Mouse (Mus musculus): Measurements from ENCODE around the gene Cebpe. TPM values are rescaled to one million over a fixed set of nuclear protein-coding genes. Genes with fewer than 3 reads are reported as not detected.
A peak's percentile ranks its signal among the peaks of the same experiment; 100 is the strongest.

Cebpe gene
- 1.2 and 4.9 TPM in 2 replicates for total RNA-seq (2017)

DNA sequence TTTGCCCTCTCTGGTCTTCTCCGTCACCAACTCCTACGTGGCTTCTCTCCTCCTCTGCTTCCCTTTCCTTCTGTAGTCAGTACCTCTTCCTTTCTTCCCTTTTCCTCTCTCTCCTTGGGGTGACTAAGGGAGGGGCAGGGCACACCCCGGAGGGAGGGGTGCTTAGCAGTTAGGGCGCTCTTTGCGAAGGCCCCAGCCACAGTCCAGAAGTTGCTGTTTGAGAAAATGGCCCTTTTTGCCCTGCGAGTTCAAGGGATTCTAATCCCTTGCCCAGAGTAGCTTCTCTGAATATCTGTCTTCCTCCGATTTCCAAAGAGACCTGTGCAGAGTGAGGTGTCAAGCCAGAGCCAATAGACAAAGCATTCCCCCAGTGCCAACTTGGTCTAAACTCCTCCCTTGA, at the start of gene Cebpe:
TSS of gene Cebpe (minus strand) at position 101 of the 400 bp plus-strand sequence.
- ATAC-seq (replicated peaks; ENCODE audit: low read depth, poor library complexity, severe bottlenecking): no peak

DNA sequence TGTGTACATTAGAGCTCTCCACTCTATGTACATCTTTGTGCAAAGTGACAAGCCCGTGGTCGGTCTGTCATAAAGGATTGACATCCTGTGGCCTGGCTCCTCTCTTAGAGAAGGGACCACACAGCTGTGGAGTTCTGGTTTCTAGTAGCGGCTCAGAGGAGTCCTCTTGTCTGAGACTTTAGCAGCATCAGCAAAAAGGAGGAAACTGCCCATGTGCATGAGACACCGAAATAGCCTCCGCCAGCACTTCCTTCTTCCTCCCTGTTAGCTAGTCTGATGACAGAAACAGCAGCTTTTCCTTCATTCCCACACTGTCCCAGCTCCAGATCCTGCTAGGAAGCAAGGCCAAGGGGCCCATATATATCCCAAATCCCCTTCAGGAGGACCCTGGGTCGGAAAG, 44.4 kb upstream of the Cebpe start:
- ATAC-seq (replicated peaks; ENCODE audit: low read depth, poor library complexity, severe bottlenecking): peak; percentile 67

DNA sequence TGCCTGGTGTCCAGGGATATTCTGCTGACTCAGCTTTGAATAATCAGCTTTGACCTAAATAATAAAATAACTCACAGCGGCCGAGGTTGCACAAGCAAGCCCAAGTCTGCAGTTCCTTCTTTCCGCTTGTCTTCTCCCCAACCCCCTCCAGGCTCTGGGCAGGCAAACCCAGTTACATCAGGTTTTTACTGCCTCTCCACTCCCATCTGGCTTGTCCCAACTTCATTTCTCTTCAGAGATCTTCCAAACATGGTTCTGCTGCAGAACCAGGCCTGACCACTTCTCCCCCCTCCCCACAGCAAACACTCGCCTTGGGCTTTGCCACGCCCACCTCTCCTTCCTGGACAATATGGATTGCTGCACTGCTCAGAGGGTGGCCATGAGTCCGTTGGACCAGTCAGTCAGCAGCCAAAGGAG, 42.6 kb upstream of the Cebpe start:
- peak; percentile 75 for ATAC-seq (replicated peaks; ENCODE audit: low read depth, poor library complexity, severe bottlenecking)

DNA sequence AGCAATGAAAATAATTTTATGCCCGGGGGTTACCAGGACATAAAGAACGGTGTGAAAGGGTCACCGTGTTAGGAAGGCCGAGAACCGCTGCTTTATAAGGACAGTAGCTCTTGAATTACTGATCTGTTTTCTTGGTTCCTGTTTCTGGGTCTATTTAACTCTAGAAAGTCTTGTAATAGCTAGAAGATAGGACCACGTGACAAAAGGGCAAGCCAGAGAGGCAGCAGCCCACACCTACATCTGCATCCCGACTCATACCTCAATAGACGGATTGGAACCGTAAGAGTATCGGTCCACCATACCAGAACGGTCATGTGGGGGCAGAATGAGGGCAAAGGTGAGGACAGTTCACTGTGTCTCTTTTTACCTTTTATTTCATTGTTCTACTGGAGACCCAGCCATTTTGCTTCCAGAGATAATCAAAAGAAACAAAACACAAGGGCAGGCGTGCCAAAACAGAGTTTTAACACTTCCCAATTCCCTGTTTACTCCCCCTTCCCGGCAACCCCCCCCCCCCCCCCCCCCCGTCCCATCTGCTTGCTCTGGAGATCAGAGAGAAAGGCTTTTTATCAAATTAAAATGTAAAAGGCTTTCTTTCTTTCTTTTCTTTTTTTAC, 42.1 kb upstream of the Cebpe start:
- no peak for ATAC-seq (replicated peaks; ENCODE audit: low read depth, poor library complexity, severe bottlenecking)

DNA sequence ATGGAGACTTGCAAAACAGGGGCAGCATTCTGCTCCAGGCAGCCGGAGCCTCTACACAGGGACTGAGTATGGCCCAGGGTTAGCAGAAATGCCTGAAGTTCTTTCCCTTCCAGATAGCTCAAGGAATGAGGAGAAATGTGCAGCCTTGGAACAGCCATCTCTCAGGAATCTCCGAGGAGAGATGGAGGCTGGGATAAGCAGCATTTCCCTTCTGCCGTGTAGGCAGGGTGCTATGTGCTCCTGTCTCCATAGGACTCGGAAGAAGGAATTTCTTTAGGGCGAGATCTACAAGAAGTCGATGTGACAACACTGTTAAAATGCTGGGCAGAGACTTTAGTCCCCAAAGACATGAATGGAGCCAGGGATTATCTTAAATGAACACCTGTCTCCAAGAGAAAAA, 41.0 kb upstream of the Cebpe start:
- no peak for ATAC-seq (replicated peaks; ENCODE audit: low read depth, poor library complexity, severe bottlenecking)

DNA sequence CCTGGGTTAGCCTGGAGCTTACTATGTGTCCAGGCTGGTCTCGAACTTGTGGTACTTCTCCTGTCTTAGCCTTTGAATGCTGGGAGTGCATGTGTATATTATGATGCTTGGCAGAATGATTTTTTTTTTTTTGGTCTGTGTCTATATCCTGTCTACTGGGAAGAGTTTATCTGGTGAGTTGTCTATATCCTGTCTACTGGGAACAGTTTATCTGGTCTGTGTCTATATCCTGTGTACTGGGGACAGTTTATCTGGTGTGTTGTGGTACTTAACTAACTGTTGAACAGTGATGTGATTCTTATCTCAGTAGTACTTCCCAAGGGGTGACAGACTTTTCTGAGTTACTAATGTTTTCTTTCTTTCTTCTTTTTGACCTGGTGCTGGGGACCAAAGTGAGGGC, 39.8 kb upstream of the Cebpe start:
- ATAC-seq (replicated peaks; ENCODE audit: low read depth, poor library complexity, severe bottlenecking): no peak

DNA sequence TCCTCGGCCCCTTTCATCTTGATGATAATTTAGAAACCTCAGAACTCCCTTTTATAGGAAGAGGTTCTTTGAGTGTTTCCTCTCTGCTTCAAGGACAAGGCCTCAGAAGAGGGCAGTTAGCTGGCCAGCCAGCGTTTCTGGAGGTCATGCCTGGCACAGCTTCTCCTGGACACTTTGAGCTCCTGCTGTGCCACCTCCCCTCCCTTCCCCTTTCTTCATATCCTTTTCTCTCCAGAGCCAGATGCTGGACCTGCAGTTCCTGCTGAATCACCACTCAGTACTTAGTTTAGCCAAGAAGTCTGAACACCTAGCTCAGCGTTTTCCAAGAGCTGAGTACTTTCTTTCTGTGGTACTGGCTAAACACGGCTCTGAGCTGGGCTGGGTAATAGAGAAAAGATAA, 37.3 kb upstream of the Cebpe start:
- 0 out of 2 replicates have a peak, but pooled peaks have one; percentile 29 for ATAC-seq (replicated peaks; ENCODE audit: low read depth, poor library complexity, severe bottlenecking)

DNA sequence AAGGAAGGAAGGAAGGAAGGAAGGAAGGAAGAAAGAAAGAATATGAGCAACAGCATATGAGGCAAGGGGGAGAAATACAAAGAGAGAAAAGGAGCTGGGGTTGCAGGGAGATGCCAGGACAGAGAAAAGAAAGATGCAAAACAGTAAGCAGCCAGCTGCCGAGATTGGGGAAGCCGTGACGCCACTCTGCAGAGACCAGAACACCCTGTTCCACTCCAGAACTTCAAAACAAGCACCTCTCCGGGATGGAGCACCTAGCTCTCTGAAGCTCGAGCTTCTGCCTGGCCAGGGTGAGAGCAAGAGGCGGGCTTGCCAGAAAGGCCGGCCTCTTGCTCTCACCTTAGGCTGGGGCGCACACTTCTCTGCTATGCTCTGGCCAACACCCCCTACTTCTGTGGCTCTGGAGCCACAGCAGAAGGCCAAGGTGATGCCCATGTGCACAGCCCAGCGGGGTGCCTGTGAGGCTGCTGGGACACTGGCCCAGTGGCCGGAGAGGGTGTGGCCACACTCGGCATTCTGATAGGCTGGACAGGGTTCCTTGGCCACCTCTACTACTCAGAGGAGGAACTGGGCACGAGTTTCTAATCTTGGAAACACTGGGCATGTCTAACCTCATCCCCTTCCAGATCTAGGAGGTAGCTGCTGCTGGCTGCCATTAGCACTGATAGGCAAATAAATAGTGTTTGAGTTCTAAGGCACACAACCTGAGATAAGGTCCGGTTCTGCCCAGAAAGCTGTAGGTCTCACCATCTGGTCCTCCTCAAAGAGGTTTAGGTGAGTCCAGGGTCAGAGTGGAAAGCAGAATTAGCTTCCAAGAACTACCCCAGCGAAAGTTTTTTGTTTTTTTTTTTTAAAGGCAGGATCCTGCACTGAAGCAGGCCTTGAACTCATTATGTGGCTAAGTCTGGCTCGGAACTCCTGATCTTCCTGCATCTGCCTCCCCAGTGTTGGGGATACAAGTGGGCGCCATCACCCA, 36.3 kb upstream of the Cebpe start:
- ATAC-seq (replicated peaks; ENCODE audit: low read depth, poor library complexity, severe bottlenecking): no peak

DNA sequence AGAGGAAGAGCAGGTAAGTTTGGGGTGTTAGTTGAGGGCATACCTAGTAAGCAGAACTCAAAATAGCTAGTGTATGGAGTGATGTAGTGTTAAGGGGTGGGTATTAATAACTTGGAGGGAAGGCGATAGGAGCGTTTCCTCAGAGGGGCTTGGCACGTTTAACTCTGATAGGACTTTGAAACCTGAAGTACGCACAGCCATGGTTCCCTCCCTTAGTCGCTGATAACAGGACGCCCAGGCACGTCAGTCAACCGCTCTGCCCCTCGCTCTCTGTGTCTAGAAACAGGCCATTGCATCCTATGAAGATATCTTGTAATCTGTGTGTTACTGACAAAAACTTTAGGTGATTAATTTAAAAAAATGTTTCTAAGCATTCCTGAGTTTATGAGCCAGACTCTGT, 34.1 kb upstream of the Cebpe start:
- no peak for ATAC-seq (replicated peaks; ENCODE audit: low read depth, poor library complexity, severe bottlenecking)

DNA sequence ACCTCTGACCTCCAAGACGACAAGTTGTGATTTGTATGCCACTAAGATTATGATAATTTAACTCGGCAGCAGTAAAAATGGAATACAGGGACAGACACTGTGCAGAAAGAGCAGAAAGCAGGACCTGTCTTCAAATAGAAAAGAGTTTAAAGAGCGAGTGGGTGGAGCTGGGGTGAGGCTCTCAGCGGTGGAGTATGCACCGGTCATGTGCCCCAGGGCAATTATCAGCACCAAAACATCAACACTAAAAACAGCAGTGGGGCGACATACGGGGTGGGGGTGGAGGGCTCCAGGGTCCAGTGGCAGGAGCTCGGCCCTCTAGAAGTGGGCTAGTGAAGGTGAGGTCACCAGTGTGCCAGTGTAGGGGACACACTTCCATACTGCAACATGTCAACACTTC, 32.5 kb upstream of the Cebpe start:
- ATAC-seq (replicated peaks; ENCODE audit: low read depth, poor library complexity, severe bottlenecking): no peak

DNA sequence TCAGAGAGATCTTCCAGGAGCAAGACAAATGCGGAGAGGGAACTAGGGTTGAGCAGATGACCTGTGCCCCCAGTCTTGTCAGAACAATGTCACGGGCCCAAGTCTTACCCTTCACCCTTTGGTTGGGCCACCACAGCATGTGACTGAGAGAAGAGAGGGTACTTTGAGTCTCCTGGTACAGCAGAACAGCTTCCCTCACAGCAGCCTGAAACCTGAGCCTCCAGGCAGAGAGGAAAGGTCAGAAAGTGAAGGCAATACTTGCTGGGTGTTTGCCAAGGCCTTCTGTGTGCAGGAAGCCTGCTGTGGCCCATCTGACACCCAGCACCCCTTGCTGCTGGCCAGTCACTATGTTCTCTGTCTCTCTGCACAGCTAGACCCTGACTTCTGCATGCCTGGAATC, 30.4 kb upstream of the Cebpe start:
- no peak for ATAC-seq (replicated peaks; ENCODE audit: low read depth, poor library complexity, severe bottlenecking)

DNA sequence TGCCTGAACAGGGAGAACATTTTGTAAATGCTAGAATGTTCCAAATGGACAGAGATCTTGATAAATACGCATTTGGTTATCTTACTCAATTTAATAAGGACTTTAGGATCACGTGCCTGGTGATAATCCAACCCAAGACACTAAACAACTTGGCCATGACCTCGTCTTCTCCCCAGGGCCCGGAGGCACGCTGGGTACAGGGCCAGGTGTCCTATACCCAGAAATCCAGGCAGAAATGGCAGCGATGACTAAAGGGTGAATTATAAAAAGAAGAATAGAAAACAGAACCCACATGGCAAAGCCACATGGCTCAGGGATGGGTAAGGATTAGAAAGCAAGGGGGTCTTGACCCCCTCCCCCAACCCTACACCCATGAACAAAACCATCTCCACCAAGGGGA, 29.7 kb upstream of the Cebpe start:
- no peak for ATAC-seq (replicated peaks; ENCODE audit: low read depth, poor library complexity, severe bottlenecking)

DNA sequence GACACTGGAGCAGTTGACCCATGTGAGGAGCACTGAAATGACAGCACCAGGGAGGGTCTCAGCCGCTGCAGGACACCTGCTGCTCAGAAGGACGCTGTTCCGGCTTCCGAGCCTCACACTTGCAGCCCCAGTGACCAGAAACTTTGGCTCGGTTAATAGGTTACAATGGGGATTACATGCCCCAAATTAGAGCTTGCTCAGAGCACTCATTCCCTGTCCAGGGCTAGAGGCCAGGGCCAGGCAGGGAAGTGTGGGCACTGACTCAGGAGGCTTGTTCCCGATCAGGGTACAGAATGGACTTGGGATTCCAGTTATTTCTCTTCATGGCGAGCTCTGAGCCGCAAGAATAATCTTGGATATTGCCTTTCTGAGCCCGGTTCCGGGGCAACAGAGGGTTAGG, 25.7 kb upstream of the Cebpe start:
- ATAC-seq (replicated peaks; ENCODE audit: low read depth, poor library complexity, severe bottlenecking): no peak

DNA sequence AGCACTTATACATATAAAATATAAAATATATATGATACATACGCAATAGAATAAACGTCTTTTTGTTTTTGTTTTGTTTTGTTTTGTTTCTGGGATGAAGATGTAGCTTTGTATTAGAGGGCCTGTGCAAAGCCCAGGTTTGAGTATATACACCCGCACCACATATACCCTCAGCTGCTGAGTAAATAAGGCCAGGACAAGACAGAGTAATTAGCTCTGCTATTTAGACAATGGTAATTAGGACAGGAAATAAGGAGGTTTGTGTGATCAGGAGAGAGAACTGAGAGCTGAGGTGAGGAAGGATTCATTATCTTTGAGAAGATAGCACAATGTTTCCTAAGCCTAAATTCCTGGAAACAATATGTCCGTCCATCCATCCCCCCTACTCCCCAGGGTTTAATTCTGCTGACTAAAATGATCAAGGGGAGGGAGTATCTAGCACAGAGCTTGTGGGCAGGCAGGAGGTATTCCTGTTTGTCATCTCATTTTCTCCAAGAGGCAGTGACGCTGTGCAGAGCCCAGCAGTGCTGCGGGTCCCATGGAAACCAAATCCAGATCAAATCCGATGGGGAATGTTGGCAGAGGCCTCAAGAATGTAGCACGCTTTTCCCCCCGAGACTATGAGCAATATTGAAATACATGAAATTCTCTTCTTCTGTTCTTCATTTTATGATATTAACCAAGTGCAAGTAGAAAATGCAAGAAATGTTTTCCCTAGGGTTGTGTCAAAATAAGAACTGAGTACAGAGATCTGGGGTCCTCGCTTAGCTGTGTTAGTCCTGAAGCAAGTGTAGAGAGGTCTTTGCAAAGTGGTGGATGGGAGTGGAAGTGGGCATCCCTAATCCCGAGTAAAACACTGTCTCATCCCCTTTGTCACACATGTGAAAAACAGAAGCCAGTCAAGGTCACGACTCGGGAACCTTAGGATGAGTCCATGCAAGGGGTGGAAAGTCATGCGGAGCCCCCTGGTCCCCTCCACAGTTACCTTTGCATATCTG, 24.9 kb upstream of the Cebpe start:
- ATAC-seq (replicated peaks; ENCODE audit: low read depth, poor library complexity, severe bottlenecking): no peak

DNA sequence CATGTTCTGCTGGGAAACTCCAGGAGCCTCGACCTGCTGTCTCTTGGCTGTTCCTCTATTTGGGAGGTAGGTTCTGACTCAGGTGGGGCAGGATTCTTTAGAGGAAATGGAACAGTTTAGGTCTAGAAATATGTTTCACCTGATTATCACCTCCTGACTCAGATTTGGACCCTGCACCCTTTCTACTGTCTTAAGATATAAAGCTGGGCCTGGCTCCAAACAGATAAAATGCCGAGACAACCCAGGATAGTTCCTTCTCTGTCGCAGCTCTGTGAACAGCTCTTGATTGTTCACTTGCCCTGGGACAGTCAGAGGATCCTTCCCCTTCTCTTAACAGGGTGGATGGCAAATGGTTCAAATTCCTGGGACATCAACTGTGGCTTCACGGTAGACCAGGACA, 23.2 kb upstream of the Cebpe start:
- ATAC-seq (replicated peaks; ENCODE audit: low read depth, poor library complexity, severe bottlenecking): no peak

DNA sequence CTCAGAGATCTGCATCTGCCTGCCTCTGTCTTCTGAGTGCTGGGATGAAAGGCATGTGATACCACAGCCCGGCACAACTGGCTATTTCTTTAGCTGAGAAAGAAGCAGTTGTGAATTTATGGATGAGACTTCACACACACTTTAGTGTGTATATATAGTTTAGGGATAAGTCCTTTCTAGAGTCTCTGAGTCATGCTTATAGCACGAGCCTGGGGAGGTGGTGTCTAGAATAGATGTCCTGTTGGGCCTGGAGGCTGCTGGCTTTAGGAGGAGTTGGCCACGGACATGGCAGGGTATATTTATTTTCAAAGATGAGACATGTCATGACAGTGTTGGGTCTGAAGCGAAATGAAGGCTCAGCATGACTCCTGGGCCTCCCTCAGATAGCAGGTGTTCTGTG, 22.0 kb upstream of the Cebpe start:
- ATAC-seq (replicated peaks; ENCODE audit: low read depth, poor library complexity, severe bottlenecking): no peak

DNA sequence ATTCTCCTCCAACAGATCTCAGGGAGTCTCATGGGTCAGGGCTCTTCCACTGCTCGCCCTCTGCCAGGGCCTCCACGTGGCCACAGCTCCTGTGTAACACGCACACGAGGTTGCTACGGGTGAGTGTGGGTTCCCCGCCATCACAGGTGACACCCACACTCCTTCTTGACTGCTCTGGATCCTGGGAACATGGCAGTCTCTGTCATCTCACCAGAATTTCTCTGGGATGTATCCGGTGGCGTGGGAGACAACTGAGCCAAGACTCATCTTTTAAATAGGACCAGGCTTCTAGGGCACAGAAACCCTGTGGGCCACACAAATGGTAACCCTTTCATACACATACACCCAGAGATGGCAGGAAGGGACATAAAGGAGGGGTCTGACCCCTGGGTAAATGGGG, 20.2 kb upstream of the Cebpe start:
- no peak for ATAC-seq (replicated peaks; ENCODE audit: low read depth, poor library complexity, severe bottlenecking)

DNA sequence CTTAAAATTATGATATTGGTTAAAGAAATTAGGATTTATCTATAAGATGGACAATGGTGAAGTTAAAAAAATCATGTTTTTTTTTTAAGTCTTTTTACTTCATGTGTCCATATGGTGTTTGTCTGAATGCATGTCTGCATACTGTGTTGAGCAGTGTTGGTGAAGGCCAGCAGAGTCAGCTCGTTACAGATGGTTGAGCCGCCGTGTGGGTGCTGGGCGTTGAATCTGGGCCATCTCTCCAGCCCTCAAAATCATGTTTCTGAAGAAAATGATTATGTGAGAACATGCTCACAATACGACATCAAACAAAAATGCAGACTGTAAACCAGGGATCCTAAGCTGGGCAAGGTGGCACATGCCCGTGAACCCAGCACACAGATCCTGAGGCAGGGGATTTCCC, 18.3 kb upstream of the Cebpe start:
- no peak for ATAC-seq (replicated peaks; ENCODE audit: low read depth, poor library complexity, severe bottlenecking)

DNA sequence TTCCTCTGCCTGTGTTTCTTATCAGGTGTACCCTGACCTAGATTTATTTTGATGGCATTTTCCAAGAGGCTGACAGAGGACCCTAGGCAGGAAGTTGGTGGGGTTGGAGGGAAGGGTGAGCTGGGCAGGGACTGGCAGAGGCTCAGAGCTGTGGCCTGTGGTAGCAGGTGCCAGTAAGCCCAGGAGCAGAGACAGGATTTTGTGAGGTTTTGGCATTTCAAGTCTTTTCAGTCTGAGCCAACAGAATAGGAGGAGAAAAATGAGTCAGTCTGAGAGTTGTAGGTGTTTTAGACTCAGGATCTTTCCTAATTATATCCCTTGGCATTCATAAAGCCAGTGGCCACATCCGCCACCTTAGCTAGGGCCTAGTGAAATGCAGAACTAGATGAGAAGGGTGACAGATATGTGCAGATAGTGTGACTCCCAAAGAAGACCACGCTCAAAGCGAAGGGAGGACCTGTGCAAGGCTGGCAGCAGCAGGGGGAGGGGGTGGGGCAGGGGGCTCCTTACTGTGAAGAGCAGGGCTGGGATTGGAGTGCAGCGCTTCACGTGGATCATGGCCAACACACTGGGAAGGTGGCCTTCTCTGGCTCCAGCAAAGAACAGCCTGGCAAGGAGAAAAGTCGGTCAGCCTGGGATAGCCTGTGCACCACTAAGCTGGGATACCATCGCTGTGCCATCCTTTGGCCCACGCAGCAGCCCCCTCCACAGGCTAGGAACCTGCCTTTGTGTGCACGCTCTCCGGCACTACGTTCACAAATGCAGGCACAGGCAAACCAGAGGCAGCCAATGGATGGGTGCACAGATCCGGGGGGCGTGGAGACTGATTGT, 17.1 kb upstream of the Cebpe start:
- ATAC-seq (replicated peaks; ENCODE audit: low read depth, poor library complexity, severe bottlenecking): peak; percentile 30; the same call in 1 of the 2 replicates
